Mouse (Mus musculus) E14TG2a.4 (cell line): Measurements from ENCODE around the gene Mov10.

Experiments
- CTCF ChIP-seq: conservative IDR thresholded peaks from 2 replicates; pipeline ENCODE4 v1.5.1; 2014; ENCODE audit warnings: low read length
- NANOG ChIP-seq: IDR thresholded peaks from 2 replicates; pipeline ENCODE4 v1.6.1; 2014; ENCODE audit warnings: borderline replicate concordance, low read length, mixed read lengths
- POU5F1 ChIP-seq: IDR thresholded peaks from 2 replicates; pipeline ENCODE4 v1.6.1; 2014; ENCODE audit warnings: low read length, borderline replicate concordance

- TF ChIP-seq CTCF (no peak), NANOG (no peak), POU5F1 (no peak)
Observed at GRCm38 (mm10) chr3:104788075-104788474, 30.3 kb downstream of the Mov10 start, which contains the start of gene Rhoc.
